Mouse (Mus musculus) layer of hippocampus, postnatal 10 days (tissue): ENCODE results near the gene Smad5. TPM values are rescaled to one million over a fixed set of nuclear protein-coding genes. Genes with fewer than 3 reads are reported as not detected.

ENCODE experiments used
- total RNA-seq, 2 experiments: library from RNA; stranded (reverse); gene quantifications; 2 replicates each; pipeline ENCODE4 v1.2.3; 2021

The Smad5 gene
- total RNA-seq, 2 experiments from 2014 or later: 29.0 to 32.8 TPM

Other genes with a start within 250 kb of the Smad5 start
- not detected for gene Il9, start 220.8 kb upstream of the Smad5 start, total RNA-seq
- gene Fbxl21, start 180.5 kb upstream of the Smad5 start, total RNA-seq: 1 to 10 TPM; 3.6 to 5.5 TPM
- not detected for gene Lect2, start 154.5 kb upstream of the Smad5 start, total RNA-seq
- gene Tgfbi, start 93.5 kb upstream of the Smad5 start, total RNA-seq: 1 to 10 TPM; 3.9 to 4.1 TPM
- gene Gm45623, start 50.8 kb downstream of the Smad5 start, total RNA-seq: under 1 TPM; 0.54 to 0.98 TPM
- 1 to 10 TPM; 3.3 to 3.6 TPM for gene Trpc7, start 193.0 kb downstream of the Smad5 start, total RNA-seq